Mouse (Mus musculus): ENCODE results near the gene Ippk. TPM values are rescaled to one million over a fixed set of nuclear protein-coding genes. Genes with fewer than 3 reads are reported as not detected.

Ippk gene
- polyA plus RNA-seq, 1 experiment from 2014 or later, result 14.7 TPM

DNA sequence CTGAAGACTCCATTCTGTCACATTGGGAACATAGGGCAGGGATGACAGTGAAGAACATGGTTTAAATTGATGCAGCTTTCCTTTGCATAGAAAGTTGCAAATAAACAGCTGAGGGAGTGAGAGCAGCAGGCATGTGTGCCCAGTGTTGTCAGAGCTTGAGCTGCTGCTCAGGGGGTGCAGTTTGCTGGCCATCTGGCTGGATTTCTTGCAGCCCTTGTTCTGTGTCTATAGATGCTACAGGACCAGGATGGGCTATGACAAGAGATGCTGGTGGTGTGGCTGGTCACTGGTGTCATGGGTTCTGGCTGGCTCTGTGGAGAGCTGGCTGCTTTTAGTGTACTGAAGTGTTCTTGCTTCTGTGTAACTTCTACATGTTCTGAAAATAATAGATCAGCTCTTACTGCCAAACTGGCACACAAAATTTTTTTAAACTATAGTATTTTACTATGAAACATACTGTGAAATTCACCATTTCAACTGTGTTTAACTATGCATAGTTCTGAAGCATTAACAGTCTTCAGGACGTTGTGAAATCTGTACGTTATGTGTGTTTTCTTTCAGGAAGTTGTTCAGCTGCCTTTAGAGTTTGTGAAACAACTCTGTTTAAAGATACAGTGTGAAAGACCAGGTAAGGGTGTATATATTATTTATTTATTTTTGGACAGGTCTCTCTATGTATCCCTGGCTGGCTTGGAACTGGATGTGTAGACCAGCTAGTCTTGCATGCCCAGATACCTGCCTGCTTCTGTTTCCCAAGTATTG is 12.4 kb downstream of the Ippk start:
- Histone ChIP-seq H3K27ac (no peak overlapping the region), H3K9me3 (no peaks in the 10 kb centered on the region), H3K4me2 (no peak overlapping the region), H3K27me3 (no peaks in the 10 kb centered on the region), H3K9ac (no peak overlapping the region), H3K4me1 (no peaks in the 10 kb centered on the region; the same call in 1 of the 2 replicates), H3K4me3 (no peak overlapping the region), H3K36me3 (peaks cover 32% of the 10 kb centered on the region)
- no peak for ATAC-seq (ENCODE audit: insufficient number of reproducible peaks, low FRiP score, low TSS enrichment, low read depth)
- WGBS, result 86% methylated on average over 2 of the region's 2 CpGs

DNA sequence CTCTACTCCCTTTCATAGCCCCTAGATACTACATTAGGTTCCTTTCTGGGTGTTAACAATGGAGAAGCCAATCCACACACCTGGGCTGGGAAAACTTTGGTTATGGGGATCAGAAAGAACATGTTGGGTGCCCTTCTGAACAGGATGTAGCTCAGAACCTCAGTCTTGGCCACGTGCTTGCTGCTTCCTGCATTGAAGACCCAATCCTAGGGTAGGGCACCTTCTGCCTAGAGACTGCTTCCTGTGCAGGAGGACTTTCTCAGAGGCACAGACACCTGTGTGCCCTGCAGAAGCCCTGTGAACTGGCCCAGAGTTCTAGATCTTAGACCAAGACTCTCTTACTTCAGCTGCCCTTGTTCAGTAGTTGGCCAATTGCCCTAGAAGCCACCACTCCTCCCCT is 14.7 kb downstream of the Ippk start:
- H3K4me3 ChIP-seq, result no peak overlapping the region
- H3K36me3 ChIP-seq, result peaks cover 34% of the 10 kb centered on the region
- no peak overlapping the region for H3K4me2 ChIP-seq
- H3K27me3 ChIP-seq, result no peaks in the 10 kb centered on the region
- no peak for ATAC-seq (ENCODE audit: insufficient number of reproducible peaks, low FRiP score, low TSS enrichment, low read depth)
- H3K4me1 ChIP-seq, result no peaks in the 10 kb centered on the region; the same call in 1 of the 2 replicates
- no peak overlapping the region for H3K27ac ChIP-seq
- H3K9me3 ChIP-seq, result no peaks in the 10 kb centered on the region
- H3K9ac ChIP-seq, result no peak overlapping the region
- WGBS, result 94% methylated on average over 1 of the region's 1 CpGs

DNA sequence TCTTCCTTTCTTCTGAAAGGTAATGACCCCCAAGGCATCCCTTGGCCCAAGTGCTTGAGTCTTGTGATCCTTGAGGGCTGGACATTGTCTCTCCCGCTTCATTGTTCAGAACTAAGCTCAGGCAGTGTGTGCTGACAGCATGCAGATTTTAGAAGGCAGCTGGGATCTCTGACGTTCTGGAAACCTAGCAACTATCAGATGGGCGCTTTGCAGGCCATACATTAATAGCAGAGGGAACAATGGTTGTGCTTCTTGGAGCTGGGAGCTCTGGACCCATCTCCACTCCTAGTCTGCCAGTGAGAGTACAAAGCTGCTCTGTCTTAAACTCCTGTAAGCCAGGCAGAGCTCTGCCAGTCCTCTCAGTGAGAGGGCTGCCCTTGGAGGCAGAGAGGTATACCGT is 15.1 kb downstream of the Ippk start:
- Histone ChIP-seq H3K27me3 (no peaks in the 10 kb centered on the region), H3K4me3 (no peak overlapping the region), H3K4me2 (no peak overlapping the region), H3K36me3 (peaks cover 34% of the 10 kb centered on the region), H3K4me1 (no peaks in the 10 kb centered on the region; the same call in 1 of the 2 replicates), H3K27ac (no peak overlapping the region), H3K9me3 (no peaks in the 10 kb centered on the region), H3K9ac (no peak overlapping the region)
- WGBS, result 83% methylated on average over 4 of the region's 4 CpGs
- no peak for ATAC-seq (ENCODE audit: insufficient number of reproducible peaks, low FRiP score, low TSS enrichment, low read depth)

DNA sequence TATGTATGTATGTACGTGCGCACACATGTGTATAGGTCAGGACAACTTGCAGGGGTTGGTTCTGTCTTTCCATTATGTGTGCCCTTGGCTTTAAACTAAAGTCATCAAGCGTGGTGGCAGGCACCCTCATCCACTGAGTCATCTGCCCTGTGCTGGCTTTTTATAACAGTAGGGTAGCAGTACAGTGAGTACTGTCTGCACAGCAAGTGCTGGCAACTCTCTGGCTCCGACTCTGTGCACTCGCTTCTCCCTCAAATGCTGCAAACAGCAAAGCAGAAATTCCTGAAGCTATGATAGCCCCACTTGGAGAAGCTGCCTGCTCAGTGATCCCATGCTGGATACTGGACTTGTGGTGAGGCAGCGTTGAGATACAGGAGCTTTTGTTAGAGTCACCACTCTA is 23.4 kb downstream of the Ippk start:
- Histone ChIP-seq H3K9ac (no peak overlapping the region), H3K27me3 (no peaks in the 10 kb centered on the region), H3K9me3 (no peaks in the 10 kb centered on the region), H3K36me3 (peaks cover 51% of the 10 kb centered on the region), H3K4me3 (no peak overlapping the region), H3K4me2 (no peak overlapping the region), H3K4me1 (no peaks in the 10 kb centered on the region), H3K27ac (no peak overlapping the region)
- WGBS, result 95% methylated on average over 6 of the region's 6 CpGs
- no peak for ATAC-seq (ENCODE audit: insufficient number of reproducible peaks, low FRiP score, low TSS enrichment, low read depth)

DNA sequence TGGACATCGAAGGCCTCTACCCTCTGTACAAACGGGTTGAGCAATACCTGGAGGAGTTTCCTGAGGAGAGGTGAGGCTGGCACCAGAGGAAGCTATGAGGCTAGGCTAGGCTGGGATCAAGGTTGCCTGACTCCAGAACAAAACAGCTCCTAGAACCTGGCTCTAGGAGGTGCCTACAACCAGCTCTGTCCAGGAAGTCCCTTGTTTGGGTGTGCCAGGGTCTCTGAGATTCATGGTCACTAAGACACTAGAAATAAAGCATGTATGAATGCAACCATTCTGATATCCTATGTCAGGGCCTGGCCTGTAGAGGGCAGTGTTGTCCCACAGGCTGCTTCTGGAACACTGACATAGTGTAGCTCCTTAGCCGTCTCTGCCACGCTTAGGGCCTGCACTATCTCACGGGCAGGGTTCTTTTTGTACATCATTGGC is 28.3 kb downstream of the Ippk start:
- peaks cover 3% of the 10 kb centered on the region; the same call in 1 of the 2 replicates for H3K4me1 ChIP-seq
- H3K27ac ChIP-seq, result no peak overlapping the region
- no peak overlapping the region for H3K4me2 ChIP-seq
- H3K36me3 ChIP-seq, result peaks cover 55% of the 10 kb centered on the region
- no peak overlapping the region for H3K9ac ChIP-seq
- no peaks in the 10 kb centered on the region for H3K27me3 ChIP-seq
- ATAC-seq (ENCODE audit: insufficient number of reproducible peaks, low FRiP score, low TSS enrichment, low read depth), result peak; percentile 81
- no peak overlapping the region for H3K4me3 ChIP-seq
- 34% methylated on average over 5 of the region's 5 CpGs for WGBS
- no peaks in the 10 kb centered on the region for H3K9me3 ChIP-seq

DNA sequence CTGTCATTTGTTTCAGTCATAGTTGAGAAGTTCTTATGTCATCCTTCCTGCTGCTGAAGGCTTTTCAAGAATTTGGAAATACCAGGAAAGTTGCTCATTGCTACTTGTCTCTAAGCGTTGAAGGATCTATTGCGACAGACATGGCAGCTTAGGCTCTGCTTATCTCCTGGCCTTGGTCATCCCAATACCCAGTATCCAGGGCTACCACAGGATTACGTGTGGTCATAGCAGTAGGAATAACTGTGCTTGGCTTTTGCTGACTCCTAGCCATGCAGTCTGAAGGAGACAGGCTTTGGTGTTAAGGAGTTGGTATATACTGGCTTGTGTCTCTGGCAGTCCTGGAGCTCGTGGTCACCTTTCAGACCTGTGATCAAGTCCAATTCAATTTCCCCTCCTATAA is 39.2 kb downstream of the Ippk start:
- Histone ChIP-seq H3K36me3 (peaks cover 34% of the 10 kb centered on the region), H3K4me2 (no peak overlapping the region), H3K27ac (peak overlapping the region; percentile 88), H3K4me1 (peaks cover 26% of the 10 kb centered on the region), H3K9ac (no peak overlapping the region), H3K9me3 (no peaks in the 10 kb centered on the region), H3K27me3 (no peaks in the 10 kb centered on the region), H3K4me3 (no peak overlapping the region)
- WGBS, result 74% methylated on average over 4 of the region's 4 CpGs
- ATAC-seq (ENCODE audit: insufficient number of reproducible peaks, low FRiP score, low TSS enrichment, low read depth), result no peak

DNA sequence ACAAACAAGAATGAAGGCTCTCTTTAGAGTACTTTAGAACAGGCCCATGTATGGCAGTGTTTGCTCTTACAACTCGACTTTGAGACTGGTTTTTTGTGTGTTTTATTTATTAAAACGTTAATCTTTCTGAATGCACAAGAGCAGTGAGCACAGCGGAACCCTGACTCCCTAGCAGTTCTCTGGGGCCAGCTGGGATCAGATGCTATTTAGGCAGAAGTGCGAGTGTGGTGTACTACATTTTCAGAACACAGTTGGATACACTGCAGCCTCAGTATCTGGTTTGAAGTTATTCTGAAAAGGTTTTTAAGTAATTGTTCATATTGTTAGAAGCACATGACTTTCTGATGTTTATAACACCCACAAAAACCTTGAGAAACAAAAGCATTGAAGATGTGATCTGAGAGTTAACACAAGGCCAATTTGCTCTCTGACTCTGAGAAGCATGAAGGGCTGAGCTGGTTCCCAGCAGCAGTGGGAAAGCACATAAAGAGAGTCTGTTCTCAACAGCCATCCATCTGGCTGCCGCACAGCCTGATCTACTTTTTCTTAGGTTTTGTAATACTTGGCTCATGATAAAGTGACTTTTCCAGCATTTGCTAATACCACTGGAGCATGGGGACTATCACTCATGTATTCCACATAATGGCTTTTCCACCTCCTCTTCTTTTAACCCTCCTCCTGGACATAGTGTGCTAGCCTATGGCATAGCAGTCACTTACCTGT is 39.8 kb downstream of the Ippk start:
- Histone ChIP-seq H3K27me3 (no peaks in the 10 kb centered on the region), H3K9me3 (no peaks in the 10 kb centered on the region), H3K27ac (peak overlapping the region; percentile 88), H3K9ac (no peak overlapping the region), H3K36me3 (peaks cover 36% of the 10 kb centered on the region), H3K4me1 (peaks cover 31% of the 10 kb centered on the region), H3K4me3 (no peak overlapping the region), H3K4me2 (no peak overlapping the region)
- WGBS, result 69% methylated on average over 5 of the region's 5 CpGs
- peak; percentile 78; the same call in 1 of the 2 replicates for ATAC-seq (ENCODE audit: insufficient number of reproducible peaks, low FRiP score, low TSS enrichment, low read depth)

DNA sequence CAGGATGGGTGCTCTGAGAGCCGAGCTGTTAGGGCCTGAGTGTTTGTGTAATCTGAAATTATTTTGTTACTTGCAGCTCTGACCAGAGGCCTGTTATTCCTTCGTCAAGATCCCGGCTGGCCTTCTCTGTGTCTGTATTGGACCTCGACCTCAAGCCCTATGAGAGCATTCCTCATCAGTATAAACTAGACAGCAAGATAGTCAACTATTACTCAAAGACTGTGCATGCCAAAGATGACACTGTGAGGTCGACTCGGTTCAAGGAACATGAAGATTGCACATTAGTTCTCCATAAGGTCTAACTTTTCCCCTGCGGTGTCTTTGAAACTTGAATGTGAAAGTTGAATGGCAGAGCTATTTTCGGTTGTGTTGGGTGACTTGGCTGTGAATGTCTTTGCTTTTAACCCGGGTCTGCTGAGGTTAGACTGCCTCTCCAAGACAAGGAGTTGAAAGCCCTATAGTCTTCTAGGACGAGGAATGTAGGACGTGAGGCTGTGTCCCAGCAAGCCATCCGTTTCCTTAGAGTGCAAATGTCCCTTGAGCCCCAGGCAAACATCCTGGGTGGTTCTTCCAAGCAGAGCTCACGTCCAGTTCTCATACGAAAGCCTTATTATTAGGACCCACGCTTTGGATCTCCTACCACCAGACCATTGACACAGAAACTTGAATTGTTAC is 40.5 kb downstream of the Ippk start:
- no peak overlapping the region for H3K4me2 ChIP-seq
- no peak overlapping the region for H3K9ac ChIP-seq
- peaks cover 37% of the 10 kb centered on the region for H3K4me1 ChIP-seq
- H3K27ac ChIP-seq, result peak overlapping the region; percentile 88
- H3K4me3 ChIP-seq, result no peak overlapping the region
- H3K9me3 ChIP-seq, result no peaks in the 10 kb centered on the region
- ATAC-seq (ENCODE audit: insufficient number of reproducible peaks, low FRiP score, low TSS enrichment, low read depth), result no peak
- H3K27me3 ChIP-seq, result no peaks in the 10 kb centered on the region
- 79% methylated on average over 15 of the region's 15 CpGs for WGBS
- H3K36me3 ChIP-seq, result peaks cover 36% of the 10 kb centered on the region

DNA sequence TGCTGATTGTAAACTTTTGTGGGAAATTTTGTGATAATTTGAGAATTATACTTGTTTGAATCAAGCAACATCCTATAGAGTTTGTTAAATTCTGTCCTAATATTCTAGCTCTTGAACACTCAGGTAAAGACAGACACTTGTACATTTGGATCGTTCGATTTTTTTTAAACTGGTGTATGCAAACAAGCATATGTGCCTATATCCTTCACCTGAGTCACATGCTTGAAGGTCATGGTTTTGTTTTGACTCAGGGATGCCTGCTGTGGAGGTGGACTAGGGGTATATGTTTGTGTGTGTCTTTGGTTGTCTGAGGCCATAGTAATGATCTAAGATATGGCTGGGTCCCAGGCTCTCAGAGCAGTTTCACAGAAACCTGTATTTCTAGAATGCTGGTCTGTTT is 41.9 kb downstream of the Ippk start:
- no peaks in the 10 kb centered on the region for H3K9me3 ChIP-seq
- peaks cover 36% of the 10 kb centered on the region for H3K36me3 ChIP-seq
- no peak for ATAC-seq (ENCODE audit: insufficient number of reproducible peaks, low FRiP score, low TSS enrichment, low read depth)
- no peak overlapping the region for H3K4me2 ChIP-seq
- no peaks in the 10 kb centered on the region for H3K27me3 ChIP-seq
- WGBS, result 97% methylated on average over 2 of the region's 2 CpGs
- H3K9ac ChIP-seq, result no peak overlapping the region
- peaks cover 50% of the 10 kb centered on the region for H3K4me1 ChIP-seq
- H3K4me3 ChIP-seq, result no peak overlapping the region
- H3K27ac ChIP-seq, result no peak overlapping the region; the same call in 1 of the 2 replicates

DNA sequence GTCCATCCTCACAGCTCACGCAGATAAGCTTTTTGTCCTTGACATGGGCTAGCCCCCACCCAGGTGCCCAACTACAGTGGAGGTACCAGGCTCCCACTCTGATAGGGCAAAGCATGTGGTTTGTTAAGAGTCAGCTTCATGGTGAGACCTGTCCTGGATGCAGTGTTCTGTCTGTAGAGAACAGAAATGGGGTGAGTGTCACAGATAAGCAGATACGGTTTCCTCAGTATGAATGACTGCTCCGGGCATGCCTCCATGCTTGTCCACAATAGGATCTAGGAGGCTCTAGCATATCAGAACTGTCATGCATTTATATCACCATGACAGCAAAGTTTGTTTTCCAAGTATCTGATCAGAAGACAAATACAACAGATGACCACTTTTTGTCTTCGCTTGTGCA is 44.8 kb downstream of the Ippk start:
- WGBS, result 93% methylated on average over 4 of the region's 4 CpGs
- H3K4me2 ChIP-seq, result no peak overlapping the region
- ATAC-seq (ENCODE audit: insufficient number of reproducible peaks, low FRiP score, low TSS enrichment, low read depth), result no peak
- no peaks in the 10 kb centered on the region for H3K9me3 ChIP-seq
- peaks cover 32% of the 10 kb centered on the region for H3K36me3 ChIP-seq
- H3K4me3 ChIP-seq, result no peak overlapping the region
- no peak overlapping the region for H3K9ac ChIP-seq
- H3K4me1 ChIP-seq, result peaks cover 44% of the 10 kb centered on the region
- H3K27me3 ChIP-seq, result no peaks in the 10 kb centered on the region
- H3K27ac ChIP-seq, result peak overlapping the region; percentile 96

DNA sequence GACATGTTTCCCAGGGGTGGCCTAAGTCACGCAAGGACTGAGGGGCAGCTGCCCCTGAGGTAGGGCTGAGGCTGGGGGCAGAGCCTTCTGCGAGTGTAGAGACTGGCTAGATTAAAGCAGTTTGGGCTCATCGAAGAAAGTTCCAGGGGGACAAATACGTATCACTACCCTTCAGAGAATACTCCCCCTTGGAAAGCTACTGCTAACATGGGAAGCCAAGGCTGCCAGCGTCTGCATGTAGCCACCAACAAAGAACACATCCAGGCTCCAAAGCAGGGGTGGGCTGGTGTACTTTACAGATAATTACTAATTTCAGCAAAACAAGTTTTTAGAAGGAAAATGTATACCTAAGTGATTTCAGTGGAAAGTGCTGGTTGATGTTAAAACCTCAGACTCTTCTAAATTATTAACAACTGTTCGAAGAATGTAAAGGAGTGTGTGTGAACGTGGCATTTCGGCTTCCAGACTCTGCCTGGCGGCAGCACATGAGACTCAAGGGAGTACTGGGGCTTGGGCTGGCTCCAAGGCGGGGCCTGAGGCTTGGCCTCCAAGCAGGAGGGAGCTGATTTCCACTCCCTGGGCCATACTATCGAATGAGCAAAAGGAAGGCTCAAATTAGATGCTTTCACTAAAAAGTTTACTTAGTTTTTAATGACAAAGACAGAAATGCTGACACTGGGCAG is 45.5 kb downstream of the Ippk start:
- H3K4me2 ChIP-seq, result no peak overlapping the region
- no peaks in the 10 kb centered on the region for H3K9me3 ChIP-seq
- H3K27me3 ChIP-seq, result no peaks in the 10 kb centered on the region
- H3K36me3 ChIP-seq, result peaks cover 31% of the 10 kb centered on the region
- H3K4me3 ChIP-seq, result no peak overlapping the region
- peaks cover 41% of the 10 kb centered on the region for H3K4me1 ChIP-seq
- peak overlapping the region; percentile 96 for H3K27ac ChIP-seq
- ATAC-seq (ENCODE audit: insufficient number of reproducible peaks, low FRiP score, low TSS enrichment, low read depth), result peak; percentile 87
- H3K9ac ChIP-seq, result no peak overlapping the region
- 28% methylated on average over 11 of the region's 11 CpGs for WGBS

Measured in limb, embryonic 15.5 days (tissue).